Comparison of ENCODE assay signal across 8 mouse cellular contexts in genomic region chr3:64842299-64842698, GRCm38 (mm10). TPM values are rescaled to one million over a fixed set of nuclear protein-coding genes. Genes with fewer than 3 reads are reported as not detected.
DNase-seq lines count a peak whose midpoint lies in the region; ATAC-seq and TF ChIP-seq lines count a peak whose summit lies in the region.

No protein-coding gene starts in this region.

- H3K4me1 ChIP-seq in intestine, embryonic 14.5 days (replicated peaks; ENCODE audit: control insufficient read depth, insufficient read depth, low read length): no peaks in the 10 kb centered on the region
- H3K4me1 ChIP-seq in intestine, embryonic 15.5 days (replicated peaks): no peaks in the 10 kb centered on the region
- no peaks in the 10 kb centered on the region for H3K4me1 ChIP-seq in MEL (ENCODE audit: control insufficient read depth in 1 of 2, insufficient read depth in 2 of 2, low read length in 2 of 2)

- no peak overlapping the region for H3K27ac ChIP-seq in intestine, embryonic 14.5 days (ENCODE audit: low read depth)
- H3K27ac ChIP-seq in intestine, embryonic 15.5 days: no peak overlapping the region
- H3K27ac ChIP-seq in MEL (ENCODE audit: control insufficient read depth, low read depth, low read length): no peak overlapping the region

- peak; percentile 67 for DNase-seq in intestine, embryonic 14.5 days (ENCODE audit: low spot score)
- peak; percentile 62 for DNase-seq in MEL (ENCODE audit: low read depth, low spot score)
- peak; percentile 12 for DNase-seq in cerebellum, adult 9-11 months
- peak; percentile 39 to 42 for DNase-seq in frontal cortex, postnatal 25 days (ENCODE audit: low spot score in 2 of 2)
- DNase-seq in layer of hippocampus, postnatal 10 days (ENCODE audit: low spot score in 2 of 2): peak; percentile 63 to 73
- peak; percentile 60 for DNase-seq in mesoderm, embryonic 11.5 days (ENCODE audit: low read depth, low spot score)
- peak; percentile 2 for DNase-seq in thymus, postnatal 25 days

- no peaks in the 10 kb centered on the region for H3K27me3 ChIP-seq in intestine, embryonic 14.5 days (replicated peaks; ENCODE audit: control insufficient read depth, insufficient read depth, low read length)
- H3K27me3 ChIP-seq in intestine, embryonic 15.5 days (replicated peaks): no peaks in the 10 kb centered on the region
- H3K27me3 ChIP-seq in MEL (ENCODE audit: control insufficient read depth in 1 of 2, insufficient read depth in 2 of 2, low read length in 2 of 2): no peaks in the 10 kb centered on the region

- no peak overlapping the region for H3K9ac ChIP-seq in intestine, embryonic 14.5 days (ENCODE audit: low read length)
- no peak overlapping the region for H3K9ac ChIP-seq in intestine, embryonic 15.5 days
- H3K9ac ChIP-seq in MEL (ENCODE audit: control insufficient read depth, low read depth, low read length, poor library complexity, severe bottlenecking): no peak overlapping the region

- TF ChIP-seq POLR2A in MEL (IDR thresholded peaks at IDR 0.05; ENCODE audit: control insufficient read depth in 1 of 2, insufficient read depth in 1 of 2, low read depth in 1 of 2, low read length in 2 of 2, poor library complexity in 1 of 2): no peak

- TF ChIP-seq CTCF in MEL (IDR thresholded peaks at IDR 0.05 in 2 of 3, conservative IDR thresholded peaks at IDR 0.05 in 1 of 3; ENCODE audit: control insufficient read depth in 1 of 3, insufficient read depth in 1 of 3, low read depth in 2 of 3, low read length in 3 of 3, poor library complexity in 1 of 3, severe bottlenecking in 1 of 3): peak; percentile 43 to 78 (median 67); a peak in 5 of 6 replicates

- no peak overlapping the region for H3K4me3 ChIP-seq in intestine, embryonic 14.5 days (ENCODE audit: low read depth, low read length)
- no peak overlapping the region for H3K4me3 ChIP-seq in intestine, embryonic 15.5 days (replicated peaks)
- H3K4me3 ChIP-seq in MEL (ENCODE audit: control insufficient read depth in 1 of 2, insufficient read depth in 1 of 2, low read depth in 2 of 2, low read length in 2 of 2): no peak overlapping the region

- WGBS in intestine, embryonic 14.5 days: 11% methylated on average over 4 of the region's 4 CpGs
- WGBS in intestine, embryonic 15.5 days: 12% methylated on average over 4 of the region's 4 CpGs

- H3K79me2 ChIP-seq in MEL (ENCODE audit: control insufficient read depth, insufficient read depth, low read length, poor library complexity): no peaks in the 10 kb centered on the region

- H3K9me3 ChIP-seq in intestine, embryonic 14.5 days (ENCODE audit: control insufficient read depth, low read length): no peaks in the 10 kb centered on the region
- no peaks in the 10 kb centered on the region for H3K9me3 ChIP-seq in intestine, embryonic 15.5 days
- H3K9me3 ChIP-seq in MEL (replicated peaks; ENCODE audit: insufficient read depth, low read length): no peaks in the 10 kb centered on the region

- TF ChIP-seq RAD21 in MEL (IDR thresholded peaks at IDR 0.05; ENCODE audit: low read depth, low read length): peak; percentile 83

- no peak overlapping the region for H3K4me2 ChIP-seq in intestine, embryonic 14.5 days (ENCODE audit: low read length)
- no peak overlapping the region for H3K4me2 ChIP-seq in intestine, embryonic 15.5 days (replicated peaks)

- H3K36me3 ChIP-seq in intestine, embryonic 14.5 days (ENCODE audit: control insufficient read depth, insufficient read depth, low read length): no peaks in the 10 kb centered on the region
- H3K36me3 ChIP-seq in intestine, embryonic 15.5 days: no peaks in the 10 kb centered on the region
- no peaks in the 10 kb centered on the region for H3K36me3 ChIP-seq in MEL (ENCODE audit: control insufficient read depth in 1 of 2, insufficient read depth in 2 of 2, low read length in 2 of 2)

- TF ChIP-seq EP300 in MEL (IDR thresholded peaks at IDR 0.05; ENCODE audit: low read depth in 1 of 2, low read length in 2 of 2): no peak

- no peak for ATAC-seq in intestine, embryonic 14.5 days (replicated peaks; ENCODE audit: low FRiP score, low TSS enrichment, low read depth)
- ATAC-seq in intestine, embryonic 15.5 days: no peak

TF ChIP-seq in MEL, 35 proteins besides CTCF, POLR2A, EP300 and RAD21:
- TF ChIP-seq MAX (IDR thresholded peaks at IDR 0.05; ENCODE audit: low read length) (peak; percentile 93), USF1 (IDR thresholded peaks at IDR 0.05; ENCODE audit: low read depth, low read length) (peak; percentile 35; the same call in 1 of the 2 replicates), ZC3H11A (IDR thresholded peaks at IDR 0.05; ENCODE audit: low read depth, low read length) (peak; percentile 61), SMC3 (IDR thresholded peaks at IDR 0.05; ENCODE audit: low read depth, low read length) (peak; percentile 76), BHLHE40 (IDR thresholded peaks at IDR 0.05; ENCODE audit: borderline replicate concordance, low read depth, low read length) (no peak)

RNA-seq across cellular contexts. Expression of gene Vmn2r7, which starts 2.3 kb away (rescaled TPM):
- polyA plus RNA-seq in intestine, embryonic 14.5 days (2014; fragmentation: Nextera tagmentation; extraction: Ambion mirVana): not detected in 2 replicates
- polyA plus RNA-seq in intestine, embryonic 15.5 days (2015; fragmentation: Nextera tagmentation; extraction: Ambion mirVana): not detected in 2 replicates
- total RNA-seq in MEL (2012; rRNA removed): not detected in 2 replicates
- not detected for polyA plus RNA-seq in MEL (2012; ENCODE audit: insufficient read depth in 1 of 2, insufficient read length in 2 of 2, low read depth in 1 of 2, low replicate concordance in 2 of 2, missing spikeins in 1 of 2)
- not detected for total RNA-seq in layer of hippocampus, postnatal 10 days (2021)

Comparison
In these comparisons a context has a peak if more than half of its experiments do, and no peak if none do; other contexts are left out.
1. DNase-seq: peak in every context shown above with its lines; median percentile 68 in layer of hippocampus, postnatal 10 days; 67 in intestine, embryonic 14.5 days; 62 in MEL; 60 in mesoderm, embryonic 11.5 days; 40 in frontal cortex, postnatal 25 days; 12 in cerebellum, adult 9-11 months; 2 in thymus, postnatal 25 days.